Mouse (Mus musculus) cerebellum, adult 2 months (tissue): ENCODE data around the gene Wnt11.

Experiments
- CTCF ChIP-seq: fragments of 200-500 bp; IDR thresholded peaks from 2 replicates; pipeline ENCODE4 v1.5.1; 2011; ENCODE audit warnings: low read depth, mild to moderate bottlenecking, control low read depth, low read length, moderate library complexity, borderline replicate concordance; ENCODE audit not compliant: insufficient read depth
- POLR2A ChIP-seq: fragments of 200-500 bp; IDR thresholded peaks from 2 replicates; pipeline ENCODE4 v1.6.1; 2011; ENCODE audit warnings: low read length, control low read depth, borderline replicate concordance; ENCODE audit not compliant: insufficient read depth

DNA sequence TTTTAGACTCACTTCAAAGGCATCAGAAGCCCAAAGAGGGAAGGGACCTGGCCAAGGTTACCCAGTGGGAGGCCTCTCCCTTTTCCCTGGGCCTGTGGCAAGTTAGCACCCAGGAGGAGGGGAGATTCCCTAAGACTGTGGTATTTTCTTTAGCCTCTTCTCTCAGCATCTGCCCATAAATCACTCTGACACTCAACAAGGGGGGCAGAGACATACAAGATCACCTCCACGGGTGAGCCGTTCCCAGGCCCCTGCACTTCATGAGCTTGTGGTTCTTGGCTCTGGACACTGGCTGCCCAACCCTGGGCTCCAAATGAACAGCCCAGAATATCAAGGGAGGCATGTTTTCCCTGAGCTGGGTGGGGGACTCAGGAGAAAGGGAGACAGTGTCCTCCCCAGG is 26.1 kb downstream of the Wnt11 start:
- TF ChIP-seq CTCF (no peak), POLR2A (no peak)
